Mouse (Mus musculus): ENCODE data around the gene Rab11fip3. TPM values are rescaled to one million over a fixed set of nuclear protein-coding genes. Genes with fewer than 3 reads are reported as not detected.

Rab11fip3 gene
- polyA plus RNA-seq, 1 experiment = 82.9 TPM

GRCm38 (mm10) chr17:25998425-25998824 lies 70.9 kb downstream of the Rab11fip3 start:
- TF ChIP-seq POLR2A (IDR thresholded peaks at IDR 0.05; ENCODE audit: borderline replicate concordance, insufficient read depth, low read length) (no peak), CTCF (IDR thresholded peaks at IDR 0.05; ENCODE audit: borderline replicate concordance, insufficient read depth, low read depth, low read length) (no peak)
- Histone ChIP-seq H3K4me1 (ENCODE audit: control insufficient read depth, insufficient read depth, low read length) (no peaks in the 10 kb centered on the region; the same call in 1 of the 2 replicates), H3K4me3 (replicated peaks; ENCODE audit: insufficient read depth, low read depth, low read length) (no peak overlapping the region), H3K27me3 (ENCODE audit: control insufficient read depth, insufficient read depth, low read length) (no peaks in the 10 kb centered on the region), H3K27ac (ENCODE audit: insufficient read depth, low read length) (no peak overlapping the region)
- no peak for DNase-seq
- WGBS = 87% methylated on average over 11 of the region's 11 CpGs

GRCm38 (mm10) chr17:25993489-25993888 lies 75.9 kb downstream of the Rab11fip3 start:
- TF ChIP-seq POLR2A (IDR thresholded peaks at IDR 0.05; ENCODE audit: borderline replicate concordance, insufficient read depth, low read length) (no peak), CTCF (IDR thresholded peaks at IDR 0.05; ENCODE audit: borderline replicate concordance, insufficient read depth, low read depth, low read length) (no peak)
- no peaks in the 10 kb centered on the region for H3K27me3 ChIP-seq (ENCODE audit: control insufficient read depth, insufficient read depth, low read length)
- WGBS = 93% methylated on average over 3 of the region's 3 CpGs
- no peak overlapping the region for H3K4me3 ChIP-seq (replicated peaks; ENCODE audit: insufficient read depth, low read depth, low read length)
- H3K27ac ChIP-seq (ENCODE audit: insufficient read depth, low read length) = no peak overlapping the region
- H3K4me1 ChIP-seq (ENCODE audit: control insufficient read depth, insufficient read depth, low read length) = no peaks in the 10 kb centered on the region; the same call in 1 of the 2 replicates
- DNase-seq = no peak

- H3K4me3 ChIP-seq (replicated peaks; ENCODE audit: insufficient read depth, low read depth, low read length) = no peak overlapping the region
- no peaks in the 10 kb centered on the region for H3K27me3 ChIP-seq (ENCODE audit: control insufficient read depth, insufficient read depth, low read length)
- H3K27ac ChIP-seq (ENCODE audit: insufficient read depth, low read length) = no peak overlapping the region
- WGBS = 97% methylated on average over 4 of the region's 4 CpGs
- TF ChIP-seq CTCF (IDR thresholded peaks at IDR 0.05; ENCODE audit: borderline replicate concordance, insufficient read depth, low read depth, low read length) = no peak
- H3K4me1 ChIP-seq (ENCODE audit: control insufficient read depth, insufficient read depth, low read length) = no peaks in the 10 kb centered on the region
- no peak for DNase-seq
Observed at GRCm38 (mm10) chr17:25992274-25992673, 77.1 kb downstream of the Rab11fip3 start.

- Histone ChIP-seq H3K4me1 (ENCODE audit: control insufficient read depth, insufficient read depth, low read length) (no peaks in the 10 kb centered on the region), H3K27ac (ENCODE audit: insufficient read depth, low read length) (no peak overlapping the region), H3K4me3 (replicated peaks; ENCODE audit: insufficient read depth, low read depth, low read length) (no peak overlapping the region), H3K27me3 (ENCODE audit: control insufficient read depth, insufficient read depth, low read length) (no peaks in the 10 kb centered on the region)
- 96% methylated on average over 5 of the region's 5 CpGs for WGBS
- no peak for DNase-seq
- TF ChIP-seq POLR2A (IDR thresholded peaks at IDR 0.05; ENCODE audit: borderline replicate concordance, insufficient read depth, low read length) = no peak
- TF ChIP-seq CTCF (IDR thresholded peaks at IDR 0.05; ENCODE audit: borderline replicate concordance, insufficient read depth, low read depth, low read length) = no peak
Observed at GRCm38 (mm10) chr17:25990331-25990730, 79.0 kb downstream of the Rab11fip3 start.

- peak within 1 kb of the TSS; percentile 77 for H3K27ac ChIP-seq (ENCODE audit: insufficient read depth, low read length)
- no peaks in the 10 kb centered on the region for H3K27me3 ChIP-seq (ENCODE audit: control insufficient read depth, insufficient read depth, low read length)
- under 1% methylated on average over 91 of the region's 91 CpGs for WGBS
- peak within 1 kb of the TSS; percentile 91 for H3K4me3 ChIP-seq (replicated peaks; ENCODE audit: insufficient read depth, low read depth, low read length)
- peak; percentile 36; the same call in 1 of the 2 replicates for TF ChIP-seq POLR2A (IDR thresholded peaks at IDR 0.05; ENCODE audit: borderline replicate concordance, insufficient read depth, low read length)
- peak; percentile 2; the same call in 1 of the 2 replicates for TF ChIP-seq CTCF (IDR thresholded peaks at IDR 0.05; ENCODE audit: borderline replicate concordance, insufficient read depth, low read depth, low read length)
- peak; percentile 95 to 96 for DNase-seq
- H3K4me1 ChIP-seq (ENCODE audit: control insufficient read depth, insufficient read depth, low read length) = peaks cover 26% of the 10 kb centered on the region
Observed at GRCm38 (mm10) chr17:25985306-25986294, 83.8 kb downstream of the Rab11fip3 start, which contains the start of gene Capn15. TSS of gene Capn15 (minus strand) at chr17:25985796.

GRCm38 (mm10) chr17:25984556-25985305 lies 84.6 kb downstream of the Rab11fip3 start:
- peaks cover 35% of the 10 kb centered on the region for H3K4me1 ChIP-seq (ENCODE audit: control insufficient read depth, insufficient read depth, low read length)
- 2% methylated on average over 17 of the region's 17 CpGs for WGBS
- no peaks in the 10 kb centered on the region for H3K27me3 ChIP-seq (ENCODE audit: control insufficient read depth, insufficient read depth, low read length)
- H3K4me3 ChIP-seq (replicated peaks; ENCODE audit: insufficient read depth, low read depth, low read length) = peak overlapping the region; percentile 91
- TF ChIP-seq POLR2A (IDR thresholded peaks at IDR 0.05; ENCODE audit: borderline replicate concordance, insufficient read depth, low read length) (no peak), CTCF (IDR thresholded peaks at IDR 0.05; ENCODE audit: borderline replicate concordance, insufficient read depth, low read depth, low read length) (no peak)
- no peak for DNase-seq
- peak overlapping the region; percentile 77 for H3K27ac ChIP-seq (ENCODE audit: insufficient read depth, low read length)

GRCm38 (mm10) chr17:25984066-25984465 lies 85.3 kb downstream of the Rab11fip3 start:
- H3K4me3 ChIP-seq (replicated peaks; ENCODE audit: insufficient read depth, low read depth, low read length) = peak overlapping the region; percentile 91
- H3K4me1 ChIP-seq (ENCODE audit: control insufficient read depth, insufficient read depth, low read length) = peaks cover 40% of the 10 kb centered on the region
- no peak for DNase-seq
- no peaks in the 10 kb centered on the region for H3K27me3 ChIP-seq (ENCODE audit: control insufficient read depth, insufficient read depth, low read length)
- WGBS = 97% methylated on average over 1 of the region's 1 CpGs
- no peak overlapping the region for H3K27ac ChIP-seq (ENCODE audit: insufficient read depth, low read length)
- TF ChIP-seq POLR2A (IDR thresholded peaks at IDR 0.05; ENCODE audit: borderline replicate concordance, insufficient read depth, low read length) = no peak
- TF ChIP-seq CTCF (IDR thresholded peaks at IDR 0.05; ENCODE audit: borderline replicate concordance, insufficient read depth, low read depth, low read length) = no peak
